Mouse (Mus musculus) ES-Bruce4 (cell line): ENCODE data around the gene Cacna2d3. TPM values are rescaled to one million over a fixed set of nuclear protein-coding genes. Genes with fewer than 3 reads are reported as not detected.

ENCODE experiments used
- H3K27ac ChIP-seq: 2 replicates; pipeline ENCODE4 v1.5.1; 2012; ENCODE audit warnings: low read length, inconsistent platforms; ENCODE audit not compliant: insufficient read depth
- H3K27me3 ChIP-seq: 2 replicates; pipeline ENCODE4 v1.6.1; 2012; ENCODE audit warnings: mild to moderate bottlenecking, low read length, inconsistent platforms; ENCODE audit not compliant: control insufficient read depth, poor library complexity, insufficient read depth, severe bottlenecking
- H3K36me3 ChIP-seq: 2 replicates; pipeline ENCODE4 v1.6.1; 2012; ENCODE audit warnings: inconsistent platforms, mild to moderate bottlenecking, low read length, moderate library complexity; ENCODE audit not compliant: control insufficient read depth, poor library complexity, insufficient read depth, severe bottlenecking
- H3K4me1 ChIP-seq: one replicate; pipeline ENCODE4 v1.8.1; 2011; ENCODE audit warnings: low read length; ENCODE audit not compliant: control insufficient read depth, insufficient read depth
- H3K4me3 ChIP-seq: 2 replicates; pipeline ENCODE4 v1.5.1; 2011; ENCODE audit warnings: low read depth, mild to moderate bottlenecking, low read length
- H3K9ac ChIP-seq: 2 replicates; pipeline ENCODE4 v1.6.1; 2012; ENCODE audit warnings: low read depth, mild to moderate bottlenecking, inconsistent platforms; ENCODE audit not compliant: poor library complexity, severe bottlenecking
- H3K9me3 ChIP-seq: replicated peaks from 2 replicates; pipeline ENCODE4 v1.6.1; 2012; ENCODE audit warnings: mild to moderate bottlenecking, low read length, inconsistent platforms; ENCODE audit not compliant: control insufficient read depth, poor library complexity, insufficient read depth, severe bottlenecking
- CTCF ChIP-seq: IDR thresholded peaks from one replicate; pipeline ENCODE4 v1.8.1; 2011; ENCODE audit warnings: low read depth, low read length
- EP300 ChIP-seq: IDR thresholded peaks from 2 replicates; pipeline ENCODE4 v1.6.1; 2011; ENCODE audit warnings: low read depth, low read length; ENCODE audit not compliant: insufficient read depth
- POLR2A ChIP-seq: IDR thresholded peaks from one replicate; pipeline ENCODE4 v1.8.1; 2011; ENCODE audit warnings: low read length; ENCODE audit not compliant: insufficient read depth
- polyA plus RNA-seq: library from polyadenylated mRNA; stranded (reverse); fragments of >200 nt; gene quantifications from 2 replicates; pipeline ENCODE4 v1.2.4, GENCODE M21; 2011; ENCODE audit warnings: low read depth; ENCODE audit not compliant: missing spikeins, insufficient read depth, insufficient read length

Cacna2d3 gene
- polyA plus RNA-seq, 1 experiment: not detected

GRCm38 (mm10) chr14:29134901-29135300 is 586.8 kb downstream of the Cacna2d3 start:
- H3K27ac ChIP-seq: no peak overlapping the region
- no peak overlapping the region for H3K9ac ChIP-seq
- no peaks in the 10 kb centered on the region for H3K36me3 ChIP-seq
- no peaks in the 10 kb centered on the region for H3K9me3 ChIP-seq
- TF ChIP-seq POLR2A: no peak
- TF ChIP-seq EP300: no peak
- TF ChIP-seq CTCF: no peak
- H3K4me1 ChIP-seq: no peaks in the 10 kb centered on the region
- no peaks in the 10 kb centered on the region for H3K27me3 ChIP-seq
- no peak overlapping the region for H3K4me3 ChIP-seq

DNA sequence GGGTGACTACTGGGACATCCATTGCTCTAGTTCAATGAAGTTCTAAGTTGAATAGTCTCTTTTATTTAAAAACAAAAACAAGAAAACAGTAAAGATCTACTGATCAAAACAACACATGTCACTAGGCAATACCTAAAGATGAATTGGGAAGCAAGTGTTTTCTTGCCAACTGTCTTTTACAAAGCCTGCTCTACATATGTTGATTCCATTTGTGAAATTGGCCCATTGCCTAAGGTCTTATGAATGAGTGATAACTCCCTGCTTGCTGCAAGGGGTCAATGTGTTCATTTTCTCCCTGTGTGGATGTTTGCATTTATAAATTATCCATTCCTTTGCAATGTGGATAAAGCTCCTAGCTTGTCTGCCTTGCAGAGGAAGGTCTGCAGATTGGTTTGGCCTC is 591.2 kb downstream of the Cacna2d3 start:
- H3K9ac ChIP-seq: no peak overlapping the region
- H3K27me3 ChIP-seq: no peaks in the 10 kb centered on the region
- no peaks in the 10 kb centered on the region; the same call in 1 of the 2 replicates for H3K9me3 ChIP-seq
- H3K27ac ChIP-seq: no peak overlapping the region
- no peak for TF ChIP-seq EP300
- no peak for TF ChIP-seq POLR2A
- TF ChIP-seq CTCF: no peak
- H3K36me3 ChIP-seq: no peaks in the 10 kb centered on the region
- H3K4me1 ChIP-seq: no peaks in the 10 kb centered on the region
- no peak overlapping the region for H3K4me3 ChIP-seq

- Histone ChIP-seq H3K4me1 (no peaks in the 10 kb centered on the region), H3K4me3 (no peak overlapping the region), H3K9me3 (no peaks in the 10 kb centered on the region; the same call in 1 of the 2 replicates), H3K27me3 (no peaks in the 10 kb centered on the region), H3K9ac (no peak overlapping the region), H3K36me3 (no peaks in the 10 kb centered on the region), H3K27ac (no peak overlapping the region)
- TF ChIP-seq POLR2A (no peak), CTCF (no peak), EP300 (no peak)
Measured at GRCm38 (mm10) chr14:29123886-29124285, 597.8 kb downstream of the Cacna2d3 start.

- no peaks in the 10 kb centered on the region for H3K27me3 ChIP-seq
- H3K4me1 ChIP-seq: no peaks in the 10 kb centered on the region
- no peak overlapping the region for H3K4me3 ChIP-seq
- H3K9ac ChIP-seq: no peak overlapping the region
- H3K36me3 ChIP-seq: no peaks in the 10 kb centered on the region
- no peak overlapping the region for H3K27ac ChIP-seq
- TF ChIP-seq CTCF (no peak), EP300 (no peak)
- H3K9me3 ChIP-seq: no peaks in the 10 kb centered on the region
Measured at GRCm38 (mm10) chr14:29122749-29123148, 598.9 kb downstream of the Cacna2d3 start.

DNA sequence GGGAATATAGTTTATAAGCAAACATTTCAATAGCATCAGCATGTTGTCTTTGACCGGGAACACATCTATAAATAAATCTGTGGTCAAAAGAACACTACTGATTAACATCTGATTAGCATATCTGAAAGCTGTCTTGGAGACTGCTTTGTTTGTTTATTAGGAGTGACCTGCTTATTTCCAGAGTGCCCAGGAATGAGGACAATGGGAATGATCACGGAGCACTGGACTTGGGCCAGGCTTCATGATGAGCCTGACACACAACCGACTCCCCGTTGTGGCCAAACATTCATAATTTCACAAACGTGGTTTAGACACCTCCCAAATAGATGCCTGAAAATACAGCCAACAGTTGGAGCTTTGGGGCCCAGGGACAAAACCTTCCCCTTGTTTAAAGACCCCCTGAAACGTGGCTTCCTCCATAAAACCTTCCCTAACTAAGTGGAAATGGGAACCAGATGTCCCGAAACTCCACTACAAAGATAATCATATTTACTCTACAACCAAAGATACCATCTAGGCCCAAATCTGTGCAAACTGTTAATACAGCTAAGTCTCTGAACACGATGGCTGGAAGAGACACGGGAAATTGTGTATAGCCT is 607.7 kb downstream of the Cacna2d3 start:
- H3K27me3 ChIP-seq: no peaks in the 10 kb centered on the region
- H3K4me1 ChIP-seq: no peaks in the 10 kb centered on the region
- no peak overlapping the region for H3K27ac ChIP-seq
- no peak overlapping the region for H3K4me3 ChIP-seq
- no peak overlapping the region for H3K9ac ChIP-seq
- H3K9me3 ChIP-seq: no peaks in the 10 kb centered on the region
- TF ChIP-seq CTCF (no peak), EP300 (no peak), POLR2A (no peak)
- H3K36me3 ChIP-seq: no peaks in the 10 kb centered on the region

DNA sequence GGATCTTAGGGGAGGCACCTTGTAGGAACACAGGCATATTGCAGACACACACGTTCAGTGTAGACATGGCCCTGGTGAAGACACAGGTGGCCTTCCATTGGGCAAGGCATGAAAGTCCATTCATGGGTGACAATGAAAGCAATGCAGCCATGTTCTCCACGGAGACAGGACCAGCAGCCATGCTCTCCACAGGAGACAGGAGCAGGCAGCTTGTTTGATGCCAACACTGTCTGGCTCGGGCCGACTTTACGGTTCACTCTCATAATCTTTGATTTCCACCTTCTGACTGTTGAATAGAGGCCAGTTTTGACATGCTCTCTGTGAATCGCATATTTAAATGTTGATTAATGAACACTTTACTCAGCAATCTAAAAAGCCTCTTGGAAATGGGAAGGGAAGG is 610.0 kb downstream of the Cacna2d3 start:
- Histone ChIP-seq H3K27ac (no peak overlapping the region), H3K4me3 (no peak overlapping the region), H3K9ac (no peak overlapping the region), H3K27me3 (no peaks in the 10 kb centered on the region), H3K9me3 (no peaks in the 10 kb centered on the region), H3K4me1 (no peaks in the 10 kb centered on the region), H3K36me3 (no peaks in the 10 kb centered on the region)
- TF ChIP-seq POLR2A: no peak
- TF ChIP-seq EP300: no peak
- no peak for TF ChIP-seq CTCF
